Mouse (Mus musculus) small intestine, adult 2 months (tissue): Measurements from ENCODE around the gene Ucp3.

Experiments used
- CTCF ChIP-seq: fragments of 200-500 bp; IDR thresholded peaks from 2 replicates; pipeline ENCODE4 v1.5.1; 2012; ENCODE audit warnings: low read depth, mild to moderate bottlenecking, control low read depth, inconsistent platforms, low read length, moderate library complexity, mixed read lengths; ENCODE audit not compliant: insufficient replicate concordance, insufficient read length; ENCODE audit errors: extremely low read depth
- POLR2A ChIP-seq: fragments of 200-500 bp; IDR thresholded peaks from 2 replicates; pipeline ENCODE4 v1.6.1; 2012; ENCODE audit warnings: low read depth, mild to moderate bottlenecking, control low read depth, inconsistent platforms, low read length, moderate library complexity

GRCm38 (mm10) chr7:100448530-100448929 is 24.3 kb upstream of the Ucp3 start:
- no peak for TF ChIP-seq CTCF
- TF ChIP-seq POLR2A: no peak
